Mouse (Mus musculus): ENCODE measurements around the gene Scn2b.

Scn2b gene

DNA sequence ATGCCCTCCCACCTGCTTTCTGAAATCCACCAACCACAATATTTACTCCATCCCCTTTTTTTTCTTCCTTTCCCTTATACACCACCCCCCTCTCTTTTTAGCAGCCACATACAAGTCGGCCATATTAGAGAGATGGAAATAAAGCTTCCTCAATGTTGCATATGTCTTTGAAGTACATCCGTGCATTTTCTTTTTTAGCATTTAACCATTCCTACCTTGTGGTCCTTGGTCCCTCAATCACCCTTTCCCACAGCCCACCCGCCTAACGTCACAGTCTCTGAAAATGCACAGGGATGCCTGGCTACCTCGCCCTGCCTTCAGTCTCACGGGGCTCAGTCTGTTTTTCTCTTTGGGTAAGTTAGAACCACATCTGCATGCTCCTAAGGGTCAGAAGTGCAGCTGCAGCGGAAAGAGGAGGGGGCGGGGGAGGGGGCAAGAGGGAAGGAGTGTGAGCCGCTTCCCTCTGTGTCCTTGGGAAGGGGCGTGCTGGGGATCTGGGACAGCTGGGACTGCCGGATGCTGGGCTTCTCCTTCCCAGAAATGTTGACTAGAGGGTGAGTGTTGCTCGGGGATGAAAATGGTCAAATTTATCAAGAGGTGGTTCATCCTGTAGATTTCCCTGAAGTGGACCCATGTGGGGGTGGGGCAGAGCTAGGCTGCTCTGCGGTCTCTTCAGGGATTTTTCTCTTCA lies at the start of gene Scn2b:
Gene Scn2b, plus strand, starts transcription at position 42 of the 691 bp plus-strand sequence.
- peak; percentile 62 to 65 for DNase-seq

DNA sequence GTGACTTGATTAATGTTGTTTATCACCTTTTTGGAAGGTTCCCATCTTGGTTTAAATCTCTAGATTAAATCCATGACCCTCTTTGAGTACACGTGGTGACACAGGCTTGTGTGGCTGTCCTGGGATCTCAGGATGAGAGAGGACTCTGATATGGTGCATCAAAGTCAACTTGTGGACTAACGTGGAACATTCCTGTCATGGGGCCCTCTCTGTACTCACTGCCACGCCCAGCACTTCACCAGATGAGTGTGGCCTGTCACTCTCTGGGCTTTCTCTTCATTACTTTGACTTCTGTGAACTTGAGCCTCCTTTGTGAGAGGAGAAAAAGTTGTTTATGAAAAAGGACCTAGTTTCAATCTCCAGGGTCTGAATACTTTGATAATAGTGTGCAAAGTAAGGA lies 45.8 kb upstream of the Scn2b start:
- no peak for DNase-seq

DNA sequence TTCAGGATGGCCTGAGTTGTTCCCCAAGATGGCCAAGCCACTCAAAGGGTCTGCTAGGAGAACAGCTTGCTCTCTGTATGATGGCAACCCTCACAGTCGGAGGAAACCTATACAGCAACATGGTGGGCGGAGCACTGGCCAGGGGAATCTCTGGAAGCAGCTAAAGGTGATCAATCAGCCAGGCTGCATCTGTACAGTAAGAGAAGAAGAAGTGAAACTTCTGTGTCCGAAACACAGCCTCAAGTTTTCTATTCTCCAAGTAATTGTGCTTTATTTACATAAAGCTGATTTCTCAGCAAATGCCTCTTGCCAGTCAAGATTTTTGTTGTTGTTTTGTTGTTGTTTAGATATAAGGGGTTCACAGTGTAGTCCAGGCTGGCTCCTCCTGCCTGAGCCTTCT lies 39.7 kb upstream of the Scn2b start:
- DNase-seq: no peak

DNA sequence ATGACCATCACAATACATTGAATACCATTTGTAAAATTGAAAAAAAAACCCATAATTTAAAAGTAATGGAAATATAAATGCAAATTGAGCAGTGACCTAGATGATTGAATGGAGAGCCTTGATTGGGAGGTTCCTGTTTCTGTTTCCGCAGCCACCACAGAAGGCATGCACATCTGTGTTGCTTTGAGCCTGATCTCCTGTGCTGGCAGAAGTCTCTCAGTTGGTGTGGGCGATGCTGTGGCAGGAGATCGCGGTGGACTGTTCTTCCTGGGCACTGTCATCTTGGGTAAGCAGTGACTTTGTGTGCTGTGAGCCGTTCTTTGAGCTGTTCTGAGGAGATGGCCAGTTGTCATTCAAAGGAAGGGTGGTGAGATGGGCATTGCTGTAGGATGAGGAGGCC lies 38.6 kb upstream of the Scn2b start, which contains the start of gene Jaml:
Gene Jaml, plus strand, starts transcription at position 173 of the 400 bp plus-strand sequence.
- DNase-seq: no peak

DNA sequence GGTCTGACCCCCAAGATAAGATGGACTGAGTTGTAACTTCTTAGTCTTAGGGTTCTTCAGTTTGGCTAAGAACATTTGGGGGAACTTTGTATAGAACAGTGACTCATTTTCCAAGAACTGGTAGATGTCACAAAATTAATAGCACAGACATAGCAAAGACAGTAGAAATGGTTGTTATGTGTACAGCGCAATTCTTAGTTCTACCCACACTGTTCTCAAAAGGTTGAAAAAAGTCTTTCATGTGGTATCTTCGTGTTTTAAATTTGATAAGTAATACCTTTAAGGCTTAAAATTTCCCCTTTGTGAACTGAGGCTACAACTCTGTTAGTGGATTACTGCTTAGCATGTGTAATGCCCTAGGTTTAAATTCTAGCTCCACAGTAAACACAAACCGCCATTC lies 34.5 kb upstream of the Scn2b start:
- DNase-seq: no peak

DNA sequence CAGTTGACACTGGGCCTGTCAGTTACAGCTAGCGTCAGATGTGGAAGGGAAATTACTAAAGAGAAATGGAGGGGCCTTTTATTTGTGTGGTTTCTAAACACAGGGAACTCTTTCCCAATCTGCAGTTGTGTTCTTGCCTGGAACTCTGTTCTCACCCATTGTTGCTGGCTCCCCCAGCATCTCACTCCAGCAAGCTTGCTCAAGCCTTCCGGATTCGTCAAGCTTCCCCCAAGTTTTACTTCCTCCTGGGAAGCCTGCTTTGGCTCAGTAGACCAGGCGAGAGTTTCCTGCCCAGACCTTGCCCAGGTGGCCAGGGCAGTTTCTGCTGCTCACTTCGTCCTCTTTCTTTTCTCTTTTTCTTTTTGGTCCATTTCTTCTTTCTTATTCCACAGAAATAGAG lies 33.0 kb upstream of the Scn2b start:
- peak in 1 of 2 experiments; percentile 16 for DNase-seq

DNA sequence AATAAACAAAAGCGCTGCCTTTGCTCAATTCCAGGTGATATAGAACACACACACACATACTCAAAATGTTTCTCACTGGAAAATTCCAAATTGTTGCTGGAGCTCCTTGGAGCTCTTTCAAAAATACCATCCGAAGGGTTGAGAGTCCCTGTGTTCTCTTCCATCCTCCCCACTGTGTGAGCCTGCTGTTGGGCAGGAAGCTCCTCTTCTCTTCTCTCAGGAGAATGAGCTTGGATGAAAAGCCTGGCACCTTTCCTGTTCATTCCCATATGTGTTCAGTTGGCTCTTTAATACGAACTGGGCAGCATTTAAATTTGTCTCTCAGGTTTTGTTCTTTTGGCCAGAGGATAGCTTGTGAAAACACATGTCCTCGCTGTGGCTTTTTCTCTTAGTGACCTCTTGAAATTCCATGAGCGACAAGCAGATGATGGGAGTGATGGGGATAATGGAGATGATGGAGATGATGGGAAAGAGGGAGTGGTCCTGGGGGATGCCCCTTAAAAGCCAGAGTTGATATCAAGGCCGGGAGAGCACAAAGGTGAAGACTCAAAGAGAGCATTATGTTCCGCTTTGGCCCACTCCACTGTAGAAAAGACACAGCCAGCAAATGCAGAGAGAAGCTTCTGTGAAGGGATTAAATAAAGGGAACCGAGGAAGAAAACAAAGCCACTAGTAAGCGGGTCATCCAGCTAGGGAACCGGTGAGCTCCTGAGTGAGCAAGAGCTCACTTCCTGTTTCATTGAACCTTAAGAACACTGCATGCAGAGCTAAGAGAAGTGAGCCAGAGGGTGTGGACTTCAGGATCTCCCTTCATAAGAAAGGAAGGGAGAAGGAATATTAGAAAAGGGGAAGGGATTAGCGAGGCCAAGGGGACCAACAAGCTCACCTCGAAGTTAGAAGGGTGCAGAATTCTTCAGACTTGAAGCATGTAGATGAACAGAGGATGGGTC lies 31.6 kb upstream of the Scn2b start:
- DNase-seq: peak; percentile 78 to 85

DNA sequence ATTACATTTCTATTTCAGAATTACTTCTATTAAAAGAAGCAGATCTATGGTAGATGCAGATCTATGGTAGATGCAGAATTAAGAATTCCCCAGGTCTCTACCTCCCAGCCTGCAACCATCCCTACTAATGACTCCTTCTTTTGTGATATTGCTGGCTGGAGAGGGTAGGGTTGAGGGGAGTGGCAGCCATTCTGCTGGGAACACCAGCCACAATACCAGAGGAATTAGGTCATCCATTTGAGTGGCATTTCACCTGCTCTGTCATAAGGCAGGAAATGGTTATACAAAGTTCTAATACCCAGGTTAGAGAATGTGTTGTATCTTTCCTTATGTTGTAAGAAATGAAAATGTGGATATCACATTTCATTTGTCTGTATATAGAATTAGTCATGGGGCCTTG lies 29.5 kb upstream of the Scn2b start:
- DNase-seq: no peak

DNA sequence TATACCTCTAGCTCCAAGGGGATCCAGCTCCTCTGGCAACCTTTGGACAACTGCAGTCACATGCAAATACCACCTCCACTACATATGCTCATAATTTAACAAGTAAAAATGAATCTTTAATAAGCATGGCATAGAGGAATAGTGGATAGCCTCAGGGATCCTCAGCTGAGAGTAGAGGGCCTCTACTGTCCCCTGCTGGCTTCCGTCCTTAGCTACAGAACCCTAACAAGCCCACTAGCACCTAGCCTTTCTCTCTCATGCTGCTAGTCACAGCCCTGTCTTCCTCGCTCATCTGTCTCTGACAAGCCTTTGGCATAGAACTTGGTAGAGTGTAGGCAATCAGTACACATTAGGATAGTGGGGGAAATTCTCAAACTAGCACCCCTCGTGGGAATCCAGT lies 26.8 kb upstream of the Scn2b start:
- peak in 1 of 2 experiments; percentile 22 for DNase-seq

DNA sequence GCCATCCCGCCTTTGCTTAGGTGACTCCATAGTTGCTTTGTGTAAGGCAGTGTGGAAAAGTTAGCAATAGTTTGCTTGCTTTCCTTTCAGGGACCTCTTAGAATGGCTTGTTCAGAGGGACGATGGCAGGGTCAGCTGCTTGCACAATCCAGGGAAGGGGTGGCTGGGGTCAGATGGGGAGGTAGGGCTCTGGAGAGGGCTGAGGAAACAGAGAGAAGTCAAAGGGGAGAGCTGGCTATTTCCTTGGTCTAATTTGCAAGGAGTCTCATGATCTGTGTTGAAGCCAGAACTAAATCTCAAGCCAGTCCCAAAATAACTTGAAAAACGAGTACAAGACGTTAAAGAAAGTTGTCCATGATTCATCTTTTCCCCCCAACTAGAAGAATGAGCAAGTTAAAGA lies 24.9 kb upstream of the Scn2b start:
- DNase-seq: no peak

GRCm38 (mm10) chr9:45095149-45095937 lies 22.2 kb upstream of the Scn2b start:
- no peak for DNase-seq

GRCm38 (mm10) chr9:45097877-45098276 lies 19.7 kb upstream of the Scn2b start:
- no peak for DNase-seq

- no peak for DNase-seq
Observed at GRCm38 (mm10) chr9:45098426-45098825, 19.2 kb upstream of the Scn2b start.

DNA sequence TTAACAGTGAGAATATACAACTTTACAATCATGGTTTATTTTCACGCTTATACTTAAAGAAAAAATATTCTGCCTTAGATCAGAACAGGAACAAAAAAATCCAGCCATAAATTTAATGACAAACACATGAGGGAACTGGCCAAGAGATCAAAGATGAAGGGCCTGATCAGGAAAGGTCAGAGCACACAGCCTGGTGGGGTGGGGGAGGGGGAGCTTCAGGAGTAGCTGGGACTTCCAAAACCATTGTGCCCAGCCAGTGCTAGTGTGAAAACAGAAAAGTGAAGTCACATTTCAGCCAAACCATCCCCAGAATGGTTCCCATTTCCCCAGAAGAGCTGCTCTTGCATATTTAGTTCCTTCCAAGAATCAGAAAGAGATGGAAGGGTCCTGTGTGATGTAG lies 15.1 kb upstream of the Scn2b start:
- no peak for DNase-seq

GRCm38 (mm10) chr9:45103211-45103979 lies 14.2 kb upstream of the Scn2b start:
- DNase-seq: no peak

GRCm38 (mm10) chr9:45105596-45106374 lies 11.8 kb upstream of the Scn2b start:
- no peak for DNase-seq

GRCm38 (mm10) chr9:45115706-45116105 lies 1.9 kb upstream of the Scn2b start:
- peak; percentile 80 to 85 for DNase-seq

DNA sequence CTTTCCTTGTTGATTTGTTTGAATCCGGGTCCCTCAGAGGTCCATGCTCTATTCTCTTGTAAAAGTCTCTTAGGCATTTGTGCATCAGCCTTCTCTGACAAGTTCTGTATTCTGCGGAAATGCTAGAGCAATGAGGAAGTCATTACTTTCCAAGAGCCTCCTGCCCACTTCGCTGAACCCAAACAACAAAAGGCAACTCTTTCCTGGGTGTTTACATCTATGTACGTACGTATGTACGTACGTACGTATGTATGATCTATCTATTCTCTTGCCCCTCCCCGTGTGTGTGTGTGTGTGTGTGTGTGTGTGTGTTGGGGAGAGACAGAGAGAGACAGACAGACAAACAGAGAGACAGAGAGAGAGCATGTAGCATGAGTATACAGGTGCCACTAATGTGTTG lies 763 bp upstream of the Scn2b start:
- DNase-seq: no peak

- DNase-seq: peak; percentile 87 to 90
Observed at GRCm38 (mm10) chr9:45118552-45118951, 970 bp downstream of the Scn2b start.

- peak; percentile 21 to 27 for DNase-seq
Observed at GRCm38 (mm10) chr9:45119316-45119953, 1.9 kb downstream of the Scn2b start.
